Mouse (Mus musculus) spleen, postnatal 4 days (tissue): Measurements from ENCODE around the gene Zfp711.

Source experiments
- DNase-seq, 2 experiments: peaks; one replicate each; pipeline ENCODE4 v3.0.0; 2022; ENCODE audit warnings: low spot score in 2 of 2

Zfp711 gene

DNA sequence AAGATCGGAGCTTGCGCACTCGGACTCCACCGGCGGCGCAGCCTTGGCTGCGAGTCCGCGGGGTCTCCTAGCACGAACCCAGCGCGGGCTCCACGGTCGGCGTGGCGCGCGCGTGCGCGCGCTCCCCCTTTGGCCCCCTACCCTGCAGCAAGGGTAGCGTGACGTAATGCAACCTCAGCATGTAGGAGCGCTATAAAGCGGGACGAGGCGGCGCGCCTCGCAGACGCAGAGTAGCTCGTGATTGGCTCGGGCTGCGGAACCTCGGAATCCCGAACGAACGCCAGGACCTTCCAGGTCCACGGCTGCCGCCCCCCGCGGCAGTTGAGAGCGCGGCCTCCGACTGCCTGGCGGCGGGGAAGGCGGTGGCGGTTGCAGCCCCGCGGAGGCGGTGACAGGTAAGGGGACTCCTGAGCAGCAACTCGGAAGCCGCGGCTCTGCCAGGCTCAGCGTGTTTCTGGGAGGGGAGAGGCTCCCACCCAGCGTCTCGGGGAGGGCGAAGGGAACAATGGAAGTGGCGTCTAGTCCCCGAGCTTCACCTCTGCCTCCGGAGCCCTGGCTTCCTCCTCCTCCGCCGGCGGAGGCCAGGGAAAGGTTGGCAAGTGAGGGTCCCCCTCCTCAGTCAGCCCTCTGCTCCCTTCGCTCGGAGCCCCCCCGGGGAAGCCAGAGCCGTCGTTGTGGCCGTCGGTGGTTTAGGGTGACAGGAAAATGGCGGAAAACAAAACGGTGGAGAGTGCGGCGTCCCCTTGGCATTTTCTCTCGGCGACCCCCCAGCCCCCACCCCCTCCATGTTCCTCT lies at the start of gene Zfp711:
Gene Zfp711 (plus strand): TSS at position 16 of the 795 bp plus-strand sequence.
- DNase-seq = no peak

DNA sequence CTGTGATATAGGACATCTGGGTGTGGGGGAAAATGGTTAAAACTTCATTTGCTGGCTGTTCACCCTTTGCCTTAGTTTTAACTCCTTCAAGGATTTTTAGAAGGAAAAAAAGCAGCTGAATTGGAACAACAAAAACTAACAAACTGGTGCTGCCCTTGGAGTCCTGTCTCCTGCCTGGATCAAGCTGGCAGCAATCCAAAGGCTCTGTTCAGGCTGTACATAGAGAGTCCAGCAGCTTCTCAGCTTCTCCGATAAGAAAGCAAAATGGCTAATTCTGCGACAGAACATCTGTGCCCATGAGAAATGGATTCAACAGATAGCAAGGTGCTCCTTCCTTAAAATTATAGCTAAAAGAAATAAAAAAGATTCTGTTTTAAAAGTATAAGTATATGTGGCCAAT lies 32.6 kb upstream of the Zfp711 start:
- no peak for DNase-seq

DNA sequence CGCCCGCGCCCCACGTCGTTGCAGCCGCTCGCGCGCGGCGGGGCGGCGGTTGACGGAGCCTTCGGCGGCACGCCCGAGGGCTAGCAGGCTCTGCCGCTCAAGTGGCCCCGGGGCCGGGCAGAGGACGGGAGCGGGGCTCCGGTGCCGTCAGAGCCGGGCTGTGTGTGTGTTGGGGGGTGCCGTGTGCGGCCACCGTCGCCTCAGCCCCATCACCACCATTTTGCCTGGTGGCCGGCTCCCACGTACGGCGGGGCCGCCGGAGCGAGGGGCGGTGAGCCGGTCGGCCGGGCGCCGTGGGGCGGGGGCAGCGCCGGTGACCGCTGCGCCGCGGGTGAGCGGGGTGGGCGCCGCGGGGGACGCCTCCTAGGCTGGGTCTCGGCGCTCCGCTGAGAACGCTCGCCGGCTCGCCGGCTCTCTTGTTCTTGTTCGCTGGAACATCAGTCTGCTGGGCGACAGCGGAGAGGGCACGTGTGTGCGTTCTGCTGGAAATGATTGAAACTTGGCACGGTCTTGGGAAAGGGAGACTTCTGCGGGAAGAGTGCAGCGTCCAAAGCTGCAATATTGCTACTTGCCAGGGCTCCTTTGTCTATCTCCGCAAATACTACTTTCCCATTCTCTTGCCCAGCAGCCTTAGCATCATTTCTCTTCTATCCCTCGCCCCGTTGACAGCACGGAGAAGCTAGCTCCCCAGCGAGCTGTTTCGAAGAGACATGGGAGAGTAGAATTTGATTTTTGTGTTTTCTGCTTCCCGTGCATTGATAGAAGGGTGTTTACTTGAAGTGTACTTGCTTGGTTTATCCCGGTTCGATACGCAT lies 1.2 kb downstream of the Zfp711 start:
- no peak for DNase-seq

DNA sequence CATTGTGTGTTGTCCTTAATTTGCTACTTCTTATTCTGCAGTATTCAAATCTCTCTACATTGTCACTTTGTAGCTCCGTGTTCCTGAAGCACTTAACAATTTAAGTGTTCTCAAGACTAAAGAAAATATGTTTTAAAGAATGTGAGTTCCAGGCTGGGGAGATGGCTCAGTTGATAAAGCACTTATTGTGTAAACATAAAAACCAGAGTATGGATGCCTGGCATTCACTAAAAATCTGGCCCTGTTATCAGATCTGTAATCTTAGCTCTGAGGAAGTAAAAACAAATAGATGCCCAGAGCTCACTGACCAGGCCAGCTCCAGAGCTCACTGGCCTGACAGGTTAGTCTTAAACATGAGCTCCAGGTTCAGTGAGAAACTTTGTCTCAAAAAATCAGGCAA lies 75.2 kb downstream of the Zfp711 start:
- no peak for DNase-seq

DNA sequence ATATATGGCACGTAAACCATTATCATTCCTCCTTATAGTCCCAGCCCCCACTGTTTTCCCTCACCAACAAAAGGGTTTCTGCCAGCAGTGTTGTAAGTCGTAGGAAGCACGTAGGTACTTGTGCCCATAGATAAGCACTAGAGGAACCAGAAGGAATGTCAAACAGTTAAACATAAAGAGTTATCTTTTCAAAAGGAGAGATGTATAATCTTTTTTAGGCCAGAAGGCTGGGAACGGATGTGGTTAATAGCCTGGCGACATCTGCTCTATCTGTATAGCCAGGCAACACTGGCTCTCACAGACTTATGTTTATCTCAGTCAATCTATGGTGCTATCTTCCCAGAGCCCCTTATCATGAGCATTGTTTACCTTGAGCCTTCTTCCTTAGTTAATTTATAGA lies 80.3 kb downstream of the Zfp711 start:
- DNase-seq = no peak
